8 mouse cellular contexts compared by ENCODE assay signal in genomic region chr3:95282865-95283588, GRCm38 (mm10). TPM values are rescaled to one million over a fixed set of nuclear protein-coding genes. Genes with fewer than 3 reads are reported as not detected.
DNase-seq lines count a peak whose midpoint lies in the region; ATAC-seq and TF ChIP-seq lines count a peak whose summit lies in the region.

No protein-coding gene starts in this region.

- H3K9ac ChIP-seq in hindbrain, postnatal 0 days (replicated peaks; ENCODE audit: low read length): peak overlapping the region; percentile 67

- intact Hi-C loops in gastrocnemius, adult 2 months (cut with DNase I): no loop called here
- intact Hi-C loops in left cerebral cortex, postnatal 25 days (cut with DNase I): loop anchor here (2.0 to 5.0 kb wide), 2 partner anchors 32 to 56 kb away; partner anchors contain the start of genes Cdc42se1 and Cers2

- no peaks in the 10 kb centered on the region for H3K27me3 ChIP-seq in hindbrain, postnatal 0 days (ENCODE audit: insufficient read depth, low read length)

- peak; percentile 80 for ATAC-seq in hindbrain, postnatal 0 days

- peaks cover 3% of the 10 kb centered on the region; the same call in 1 of the 2 replicates for H3K36me3 ChIP-seq in hindbrain, postnatal 0 days (ENCODE audit: insufficient read depth, low read length)

- DNase-seq in ZHBTc4 (ENCODE audit: low read depth, low spot score): peak; percentile 94
- DNase-seq in cerebellum, postnatal 4 days (ENCODE audit: low spot score in 2 of 2): peak; percentile 44 to 78
- peak; percentile 91 for DNase-seq in gastrocnemius, adult 2 months
- DNase-seq in hindbrain, postnatal 0 days (ENCODE audit: low spot score): peak; percentile 87
- DNase-seq in left cerebral cortex, postnatal 25 days (ENCODE audit: low spot score in 2 of 2): peak; percentile 66 to 77
- DNase-seq in mesoderm, embryonic 11.5 days (ENCODE audit: low read depth, low spot score): peak; percentile 83
- DNase-seq in right cerebral cortex, postnatal 36 days (ENCODE audit: low spot score in 2 of 2): peak; percentile 49 to 57
- DNase-seq in urinary bladder, postnatal 4 days (ENCODE audit: low spot score in 2 of 2): peak; percentile 79 to 86

- under 1% methylated on average over 50 of the region's 51 CpGs for WGBS in hindbrain, postnatal 0 days

- H3K9me3 ChIP-seq in hindbrain, postnatal 0 days (ENCODE audit: low read length): no peaks in the 10 kb centered on the region

- H3K4me3 ChIP-seq in gastrocnemius, adult 2 months: peak overlapping the region; percentile 88
- H3K4me3 ChIP-seq in hindbrain, postnatal 0 days (ENCODE audit: low read length): peak overlapping the region; percentile 70

- peak overlapping the region; percentile 95 for H3K27ac ChIP-seq in gastrocnemius, adult 2 months
- peak overlapping the region; percentile 90 for H3K27ac ChIP-seq in hindbrain, postnatal 0 days

- peaks cover 6% of the 10 kb centered on the region; the same call in 1 of the 2 replicates for H3K4me1 ChIP-seq in hindbrain, postnatal 0 days (ENCODE audit: insufficient read depth, low read length)

- peak overlapping the region; percentile 86 for H3K4me2 ChIP-seq in hindbrain, postnatal 0 days (ENCODE audit: low read depth, low read length)

- TF ChIP-seq CTCF in gastrocnemius, adult 2 months (IDR thresholded peaks at IDR 0.05): peak; percentile 34
- peak; percentile 58 for TF ChIP-seq CTCF in hindbrain, postnatal 0 days (IDR thresholded peaks at IDR 0.05; ENCODE audit: low read depth)

RNA-seq across cellular contexts. Expression of gene Prune1, which starts 1.2 kb away (rescaled TPM):
- total RNA-seq in gastrocnemius, adult 2 months (2021): 10 to 100 TPM; 45.8 to 46.9 TPM
- total RNA-seq in hindbrain, postnatal 0 days (2014; rRNA removed): 72.7 and 77.4 TPM in 2 replicates
- polyA plus RNA-seq in hindbrain, postnatal 0 days (2015; fragmentation: Nextera tagmentation; extraction: Ambion mirVana): 56.6 and 60.4 TPM in 2 replicates
- 10 to 100 TPM; 22.6 to 24.8 TPM for total RNA-seq in left cerebral cortex, postnatal 25 days (2021)

RNA-seq across cellular contexts. Expression of gene Mindy1, which starts 1.9 kb away (rescaled TPM):
- total RNA-seq in gastrocnemius, adult 2 months (2021): 10 to 100 TPM; 23.9 to 26.4 TPM
- 31.1 and 31.8 TPM in 2 replicates for total RNA-seq in hindbrain, postnatal 0 days (2014; rRNA removed)
- polyA plus RNA-seq in hindbrain, postnatal 0 days (2015; fragmentation: Nextera tagmentation; extraction: Ambion mirVana): 32.6 and 33.8 TPM in 2 replicates
- total RNA-seq in left cerebral cortex, postnatal 25 days (2021): 10 to 100 TPM; 18.7 to 20.5 TPM

RNA-seq across cellular contexts. Expression of gene Anxa9, which starts 23.9 kb away (rescaled TPM):
- not detected for total RNA-seq in gastrocnemius, adult 2 months (2021)
- total RNA-seq in hindbrain, postnatal 0 days (2014; rRNA removed): 0.31 TPM in 1 of 2 replicates, not detected in the other
- polyA plus RNA-seq in hindbrain, postnatal 0 days (2015; fragmentation: Nextera tagmentation; extraction: Ambion mirVana): 0.28 and 0.48 TPM in 2 replicates
- under 1 TPM; 0.57 to 0.78 TPM for total RNA-seq in left cerebral cortex, postnatal 25 days (2021)

RNA-seq across cellular contexts. Expression of gene Cers2, which starts 31.6 kb away (rescaled TPM):
- 10 to 100 TPM; 19.6 to 23.4 TPM for total RNA-seq in gastrocnemius, adult 2 months (2021)
- total RNA-seq in hindbrain, postnatal 0 days (2014; rRNA removed): 43.7 and 64.0 TPM in 2 replicates
- polyA plus RNA-seq in hindbrain, postnatal 0 days (2015; fragmentation: Nextera tagmentation; extraction: Ambion mirVana): 87.4 and 90.5 TPM in 2 replicates
- 10 to 100 TPM; 44.5 to 48.9 TPM for total RNA-seq in left cerebral cortex, postnatal 25 days (2021)

RNA-seq across cellular contexts. Expression of gene Bnipl, which starts 32.0 kb away (rescaled TPM):
- total RNA-seq in gastrocnemius, adult 2 months (2021): under 1 TPM in 1 of 2 experiments, not detected in 1; 0.31 TPM
- total RNA-seq in hindbrain, postnatal 0 days (2014; rRNA removed): not detected in 2 replicates
- polyA plus RNA-seq in hindbrain, postnatal 0 days (2015; fragmentation: Nextera tagmentation; extraction: Ambion mirVana): 0.24 TPM in 1 of 2 replicates, not detected in the other
- under 1 TPM; 0.62 to 0.66 TPM for total RNA-seq in left cerebral cortex, postnatal 25 days (2021)

Comparison
In these comparisons a context has a peak if more than half of its experiments do, and no peak if none do; other contexts are left out.
1. Peak in every context shown above with its lines: DNase-seq, ATAC-seq, H3K4me3 ChIP-seq and H3K27ac ChIP-seq.